Mouse (Mus musculus) bone marrow, adult 2 months (tissue): ENCODE measurements around the gene Foxm1.

ENCODE experiments used
- CTCF ChIP-seq: fragments of 200-500 bp; IDR thresholded peaks from 2 replicates; pipeline ENCODE4 v1.5.1; 2011; ENCODE audit warnings: low read length, control low read depth; ENCODE audit not compliant: control insufficient read depth, insufficient read depth
- POLR2A ChIP-seq: fragments of 200-500 bp; IDR thresholded peaks from 2 replicates; pipeline ENCODE4 v1.6.1; 2011; ENCODE audit warnings: low read depth, mild to moderate bottlenecking, control low read depth, low read length, borderline replicate concordance; ENCODE audit not compliant: control insufficient read depth

- TF ChIP-seq CTCF (no peak), POLR2A (no peak)
Observed at GRCm38 (mm10) chr6:128397574-128398261, 35.0 kb downstream of the Foxm1 start.
